Mouse (Mus musculus) myocyte (in vitro differentiated cells): ENCODE measurements around the gene Sco1. TPM values are rescaled to one million over a fixed set of nuclear protein-coding genes. Genes with fewer than 3 reads are reported as not detected.
"Not testable (repeated sequence)": the region's sequence is repeated elsewhere in the genome, so short reads cannot be mapped to it uniquely, and the experiment has no call there.

Experiments
- H3K27me3 ChIP-seq: one replicate; pipeline ENCODE4 v1.6.1; 2011; ENCODE audit not compliant: control insufficient read depth, insufficient read depth, insufficient read length
- H3K36me3 ChIP-seq: one replicate; pipeline ENCODE4 v1.6.1; 2011; ENCODE audit not compliant: control insufficient read depth, insufficient read depth
- H3K4me2 ChIP-seq: one replicate; pipeline ENCODE4 v1.6.1; 2011; ENCODE audit warnings: low read depth, control low read depth
- H3K4me3 ChIP-seq: one replicate; pipeline ENCODE4 v1.5.1; 2011; ENCODE audit warnings: mild to moderate bottlenecking, control low read depth, moderate library complexity
- H3K79me2 ChIP-seq: one replicate; pipeline ENCODE4 v1.6.1; 2011; ENCODE audit not compliant: control insufficient read depth, insufficient read depth
- H3ac ChIP-seq: one replicate; pipeline ENCODE4 v1.6.1; 2011; ENCODE audit not compliant: control insufficient read depth, insufficient read length
- CEBPB ChIP-seq: IDR thresholded peaks from 2 replicates; pipeline ENCODE4 v1.6.1; 2011; ENCODE audit warnings: mild to moderate bottlenecking, moderate library complexity; ENCODE audit not compliant: poor library complexity, insufficient read depth, severe bottlenecking
- E2F4 ChIP-seq: IDR thresholded peaks from one replicate; pipeline ENCODE4 v1.6.1; 2011; ENCODE audit warnings: mild to moderate bottlenecking, control low read depth, moderate library complexity; ENCODE audit not compliant: insufficient read depth
- MAX ChIP-seq: IDR thresholded peaks from one replicate; pipeline ENCODE4 v1.6.1; 2011; ENCODE audit warnings: low read depth, mild to moderate bottlenecking, control low read depth
- MYOD1 ChIP-seq, 3 experiments: IDR thresholded peaks; one replicate each; pipeline ENCODE4 v1.6.1; 2011; ENCODE audit warnings: control low read depth in 2 of 3, low read depth in 2 of 3, mild to moderate bottlenecking in 2 of 3, moderate library complexity in 1 of 3; ENCODE audit not compliant: insufficient read length in 2 of 3, control insufficient read depth in 1 of 3
- MYOG ChIP-seq, 3 experiments: IDR thresholded peaks; one replicate each; pipeline ENCODE4 v1.6.1; 2011; ENCODE audit warnings: control low read depth in 2 of 3, low read depth in 2 of 3, mild to moderate bottlenecking in 2 of 3; ENCODE audit not compliant: insufficient read length in 2 of 3, control insufficient read depth in 1 of 3, insufficient read depth in 1 of 3
- POLR2A ChIP-seq: IDR thresholded peaks from one replicate; pipeline ENCODE4 v1.6.1; 2011; ENCODE audit warnings: low read depth, mild to moderate bottlenecking, control low read depth, moderate library complexity; ENCODE audit not compliant: insufficient read length
- POLR2AphosphoS2 ChIP-seq: IDR thresholded peaks from one replicate; pipeline ENCODE4 v1.6.1; 2011; ENCODE audit warnings: low read depth, control low read depth; ENCODE audit not compliant: insufficient read length
- REST ChIP-seq: IDR thresholded peaks from one replicate; pipeline ENCODE4 v1.6.1; 2011; ENCODE audit warnings: mild to moderate bottlenecking, control low read depth, moderate library complexity; ENCODE audit not compliant: insufficient read depth, insufficient read length
- SRF ChIP-seq: IDR thresholded peaks from one replicate; pipeline ENCODE4 v1.6.1; 2011; ENCODE audit warnings: low read depth; ENCODE audit not compliant: control insufficient read depth, insufficient read length
- TCF12 ChIP-seq: IDR thresholded peaks from one replicate; pipeline ENCODE4 v1.6.1; 2011; ENCODE audit warnings: mild to moderate bottlenecking, control low read depth; ENCODE audit not compliant: poor library complexity, insufficient read depth, severe bottlenecking
- TCF3 ChIP-seq: IDR thresholded peaks from one replicate; pipeline ENCODE4 v1.6.1; 2011; ENCODE audit warnings: low read depth, control low read depth; ENCODE audit not compliant: insufficient read length
- USF1 ChIP-seq: IDR thresholded peaks from one replicate; pipeline ENCODE4 v1.6.1; 2011; ENCODE audit warnings: low read depth, mild to moderate bottlenecking, control low read depth, moderate library complexity
- polyA plus RNA-seq: library from polyadenylated mRNA; unstranded; fragments of >200 nt; fragmentation: generic; extraction: Trizol; gene quantifications from one replicate; pipeline ENCODE4 v1.2.1, GENCODE M21; 2012; ENCODE audit warnings: missing spikeins

Gene Sco1
- polyA plus RNA-seq, 1 experiment: 14.7 TPM

DNA sequence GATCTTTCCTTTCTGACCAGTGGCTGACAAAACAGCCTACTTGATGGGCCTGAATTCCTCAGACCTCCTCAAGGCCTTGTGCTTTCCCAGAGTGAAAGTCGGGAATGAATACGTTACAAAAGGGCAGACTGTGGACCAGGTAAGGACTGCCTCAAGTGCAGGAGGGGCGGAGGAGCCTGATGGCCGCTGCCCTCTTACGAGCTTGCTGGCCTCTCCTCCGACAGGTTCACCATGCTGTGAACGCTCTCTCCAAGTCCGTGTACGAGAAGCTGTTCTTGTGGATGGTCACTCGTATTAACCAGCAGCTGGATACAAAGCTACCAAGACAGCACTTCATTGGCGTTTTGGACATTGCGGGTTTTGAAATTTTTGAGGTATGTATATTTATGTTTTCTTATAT lies 34.8 kb downstream of the Sco1 start:
- Histone ChIP-seq H3ac (no peak overlapping the region), H3K4me2 (peak overlapping the region; percentile 54), H3K27me3 (no peaks in the 10 kb centered on the region), H3K36me3 (peaks cover 7% of the 10 kb centered on the region), H3K4me3 (no peak overlapping the region), H3K79me2 (no peaks in the 10 kb centered on the region)
- peak; percentile 88 for TF ChIP-seq POLR2AphosphoS2
- no peak for TF ChIP-seq MAX
- TF ChIP-seq POLR2A: peak; percentile 57

DNA sequence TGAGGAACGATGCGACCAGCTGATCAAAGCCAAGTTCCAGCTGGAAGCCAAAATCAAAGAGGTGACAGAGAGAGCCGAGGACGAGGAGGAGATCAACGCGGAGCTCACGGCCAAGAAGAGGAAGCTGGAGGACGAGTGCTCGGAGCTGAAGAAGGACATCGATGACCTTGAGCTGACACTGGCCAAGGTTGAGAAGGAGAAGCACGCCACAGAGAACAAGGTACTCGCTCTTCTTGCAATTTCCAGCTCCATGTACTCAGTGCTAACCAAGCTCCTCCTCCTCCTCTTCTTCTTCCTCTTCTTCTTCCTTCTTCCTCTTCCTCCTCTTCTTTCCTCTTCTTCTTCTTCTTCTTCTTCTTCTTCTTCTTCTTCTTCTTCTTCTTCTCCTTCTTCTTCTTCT lies 39.9 kb downstream of the Sco1 start:
- H3K27me3 ChIP-seq, H3K79me2 ChIP-seq, H3K4me3 ChIP-seq, H3ac ChIP-seq, H3K4me2 ChIP-seq: not testable (repeated sequence)
- peaks cover 20% of the 10 kb centered on the region for H3K36me3 ChIP-seq
- TF ChIP-seq POLR2AphosphoS2 (peak; percentile 70), POLR2A (peak; percentile 16)

DNA sequence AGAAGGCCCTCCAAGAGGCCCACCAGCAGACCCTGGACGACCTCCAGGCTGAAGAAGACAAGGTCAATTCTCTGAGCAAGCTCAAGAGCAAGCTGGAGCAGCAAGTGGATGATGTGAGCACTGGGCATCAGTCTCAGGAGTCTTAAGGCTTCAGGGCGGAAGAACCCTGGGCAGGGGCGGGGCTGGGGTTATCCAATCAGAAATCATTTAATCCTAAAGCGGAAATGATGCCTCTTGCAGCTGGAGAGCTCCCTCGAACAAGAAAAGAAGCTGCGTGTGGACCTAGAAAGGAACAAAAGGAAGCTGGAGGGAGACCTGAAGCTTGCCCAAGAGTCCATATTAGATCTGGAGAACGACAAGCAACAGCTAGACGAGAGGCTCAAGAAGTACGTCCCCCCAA lies 40.7 kb downstream of the Sco1 start:
- Histone ChIP-seq H3K27me3 (no peaks in the 10 kb centered on the region), H3ac (no peak overlapping the region), H3K36me3 (peaks cover 20% of the 10 kb centered on the region), H3K4me3 (no peak overlapping the region), H3K79me2 (no peaks in the 10 kb centered on the region), H3K4me2 (no peak overlapping the region)
- TF ChIP-seq CEBPB (no peak), MAX (no peak), TCF3 (no peak), SRF (no peak), MYOG (IDR thresholded peaks at IDR 0.05; ENCODE audit: control insufficient read depth in 1 of 3, insufficient read depth in 1 of 3, insufficient read length in 2 of 3, low read depth in 2 of 3) (no peak), POLR2A (no peak), USF1 (no peak), E2F4 (no peak), REST (no peak), TCF12 (no peak), MYOD1 (IDR thresholded peaks at IDR 0.05; ENCODE audit: control insufficient read depth in 1 of 3, insufficient read length in 2 of 3, low read depth in 2 of 3) (no peak)

DNA sequence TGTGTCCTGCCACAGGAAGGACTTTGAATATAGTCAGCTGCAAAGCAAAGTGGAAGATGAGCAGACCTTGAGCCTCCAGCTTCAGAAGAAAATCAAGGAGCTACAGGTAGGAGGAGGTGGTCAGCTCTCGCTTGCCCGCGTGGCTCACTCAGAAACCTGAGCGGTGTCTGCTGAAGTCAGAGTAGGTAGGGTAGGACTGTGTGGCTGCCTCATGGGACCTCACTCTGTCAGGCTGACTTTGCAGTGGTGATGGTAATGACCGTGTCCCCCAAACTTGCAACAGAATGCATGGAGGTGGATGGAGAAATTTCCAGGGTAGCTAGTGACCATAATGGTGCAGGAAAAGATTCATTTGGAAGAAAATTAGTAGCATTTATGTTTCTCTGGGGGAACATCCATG lies 41.2 kb downstream of the Sco1 start:
- H3K4me3 ChIP-seq: no peak overlapping the region
- no peaks in the 10 kb centered on the region for H3K27me3 ChIP-seq
- H3K36me3 ChIP-seq: peaks cover 20% of the 10 kb centered on the region
- TF ChIP-seq MYOD1 (IDR thresholded peaks at IDR 0.05; ENCODE audit: control insufficient read depth in 1 of 3, insufficient read length in 2 of 3, low read depth in 2 of 3) (no peak), TCF12 (no peak), USF1 (no peak), TCF3 (no peak), POLR2AphosphoS2 (peak; percentile 79), POLR2A (peak; percentile 54), MYOG (IDR thresholded peaks at IDR 0.05; ENCODE audit: control insufficient read depth in 1 of 3, insufficient read depth in 1 of 3, insufficient read length in 2 of 3, low read depth in 2 of 3) (no peak), E2F4 (no peak), CEBPB (no peak)
- no peak overlapping the region for H3K4me2 ChIP-seq
- no peaks in the 10 kb centered on the region for H3K79me2 ChIP-seq
- H3ac ChIP-seq: no peak overlapping the region

DNA sequence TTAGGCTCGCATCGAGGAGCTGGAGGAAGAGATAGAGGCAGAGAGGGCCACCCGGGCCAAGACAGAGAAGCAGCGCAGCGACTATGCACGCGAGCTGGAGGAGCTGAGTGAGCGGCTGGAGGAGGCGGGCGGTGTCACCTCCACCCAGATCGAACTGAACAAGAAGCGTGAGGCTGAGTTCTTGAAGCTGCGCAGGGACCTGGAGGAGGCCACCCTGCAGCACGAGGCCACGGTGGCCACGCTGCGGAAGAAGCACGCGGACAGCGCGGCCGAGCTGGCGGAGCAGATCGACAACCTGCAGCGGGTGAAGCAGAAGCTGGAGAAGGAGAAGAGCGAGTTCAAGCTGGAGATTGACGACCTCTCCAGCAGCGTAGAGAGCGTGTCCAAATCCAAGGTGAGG lies 42.0 kb downstream of the Sco1 start:
- no peaks in the 10 kb centered on the region for H3K27me3 ChIP-seq
- no peak overlapping the region for H3K4me3 ChIP-seq
- H3K4me2 ChIP-seq: no peak overlapping the region
- H3ac ChIP-seq: no peak overlapping the region
- TF ChIP-seq POLR2AphosphoS2 (peak; percentile 72), POLR2A (peak; percentile 54), USF1 (no peak), E2F4 (no peak), CEBPB (no peak)
- H3K36me3 ChIP-seq: peaks cover 20% of the 10 kb centered on the region
- no peaks in the 10 kb centered on the region for H3K79me2 ChIP-seq

DNA sequence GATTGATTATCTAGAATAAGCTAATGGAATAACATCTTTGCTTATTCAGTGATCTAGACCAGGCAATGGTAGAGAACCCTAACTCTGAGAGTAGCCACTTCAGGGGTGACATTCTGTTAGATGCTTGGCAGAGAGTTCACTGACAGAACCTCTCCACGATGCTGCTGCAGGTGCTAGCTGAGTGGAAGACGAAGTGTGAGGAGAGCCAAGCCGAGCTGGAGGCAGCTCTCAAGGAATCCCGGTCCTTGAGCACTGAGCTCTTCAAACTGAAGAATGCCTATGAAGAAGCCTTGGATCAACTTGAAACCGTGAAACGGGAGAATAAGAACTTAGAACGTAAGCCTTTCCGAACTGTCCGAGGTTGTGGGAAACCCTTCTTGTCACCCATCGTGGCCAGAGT lies 45.2 kb downstream of the Sco1 start:
- H3K4me2 ChIP-seq: no peak overlapping the region
- H3K27me3 ChIP-seq: no peaks in the 10 kb centered on the region

More for the DNA sequence above, 45.2 kb downstream of the Sco1 start:
- H3ac ChIP-seq: no peak overlapping the region
- no peak overlapping the region for H3K4me3 ChIP-seq
- no peak for TF ChIP-seq MAX
- TF ChIP-seq MYOG (IDR thresholded peaks at IDR 0.05; ENCODE audit: control insufficient read depth in 1 of 3, insufficient read depth in 1 of 3, insufficient read length in 2 of 3, low read depth in 2 of 3): no peak
- TF ChIP-seq TCF12: no peak
- no peak for TF ChIP-seq USF1
- TF ChIP-seq TCF3: no peak
- peak; percentile 14 for TF ChIP-seq POLR2A
- no peak for TF ChIP-seq MYOD1 (IDR thresholded peaks at IDR 0.05; ENCODE audit: control insufficient read depth in 1 of 3, insufficient read length in 2 of 3, low read depth in 2 of 3)
- TF ChIP-seq POLR2AphosphoS2: peak; percentile 82
- no peak for TF ChIP-seq REST
- TF ChIP-seq E2F4: no peak
- TF ChIP-seq SRF: no peak
- no peaks in the 10 kb centered on the region for H3K79me2 ChIP-seq
- peaks cover 17% of the 10 kb centered on the region for H3K36me3 ChIP-seq
